ENCODE assay signal across 8 mouse cellular contexts in genomic region chr11:101700446-101700845, GRCm38 (mm10). TPM values are rescaled to one million over a fixed set of nuclear protein-coding genes. Genes with fewer than 3 reads are reported as not detected.
DNase-seq lines count a peak whose midpoint lies in the region; ATAC-seq and TF ChIP-seq lines count a peak whose summit lies in the region.

No protein-coding gene starts in this region.

- WGBS in heart, embryonic 10.5 days, result 18% methylated on average over 12 of the region's 12 CpGs
- WGBS in limb, embryonic 12.5 days, result 22% methylated on average over 12 of the region's 12 CpGs
- 47% methylated on average over 12 of the region's 12 CpGs for WGBS in hindbrain, embryonic 13.5 days

- H3K4me3 ChIP-seq in testis, adult 2 months (ENCODE audit: control insufficient read depth, low read depth, low read length), result no peak overlapping the region
- H3K4me3 ChIP-seq in heart, embryonic 10.5 days, result no peak overlapping the region
- H3K4me3 ChIP-seq in limb, embryonic 12.5 days (replicated peaks), result no peak overlapping the region
- no peak overlapping the region for H3K4me3 ChIP-seq in hindbrain, embryonic 13.5 days

- H3K9me3 ChIP-seq in heart, embryonic 10.5 days, result no peaks in the 10 kb centered on the region
- H3K9me3 ChIP-seq in limb, embryonic 12.5 days, result peaks cover 5% of the 10 kb centered on the region; the same call in 1 of the 2 replicates
- peaks cover 3% of the 10 kb centered on the region; the same call in 1 of the 2 replicates for H3K9me3 ChIP-seq in hindbrain, embryonic 13.5 days

- no peak overlapping the region for H3K4me2 ChIP-seq in limb, embryonic 12.5 days
- H3K4me2 ChIP-seq in hindbrain, embryonic 13.5 days, result no peak overlapping the region

- ATAC-seq in limb, embryonic 12.5 days (ENCODE audit: insufficient number of reproducible peaks, insufficient read depth, low FRiP score, low TSS enrichment, low read depth), result no peak
- no peak for ATAC-seq in hindbrain, embryonic 13.5 days (ENCODE audit: low FRiP score)

- no peak overlapping the region for H3K9ac ChIP-seq in limb, embryonic 12.5 days (replicated peaks)
- no peak overlapping the region for H3K9ac ChIP-seq in hindbrain, embryonic 13.5 days

- peak; percentile 23 for DNase-seq in embryo, embryonic 10.5 days (ENCODE audit: low spot score)
- no peak for DNase-seq in embryo, embryonic 10 days (ENCODE audit: low spot score)
- DNase-seq in testis, postnatal 10 days (ENCODE audit: low spot score), result no peak
- no peak for DNase-seq in heart, embryonic 10.5 days (ENCODE audit: low spot score)
- no peak for DNase-seq in thymus, postnatal 25 days

- TF ChIP-seq CTCF in testis, adult 2 months (IDR thresholded peaks at IDR 0.05; ENCODE audit: control insufficient read depth, insufficient read depth, insufficient replicate concordance, low read depth, low read length), result no peak

- TF ChIP-seq POLR2A in testis, adult 2 months (IDR thresholded peaks at IDR 0.05; ENCODE audit: control insufficient read depth, low read depth, low read length), result no peak

- no peaks in the 10 kb centered on the region for H3K27me3 ChIP-seq in testis, adult 2 months (ENCODE audit: control insufficient read depth, insufficient read depth, low read length)
- no peaks in the 10 kb centered on the region for H3K27me3 ChIP-seq in heart, embryonic 10.5 days (ENCODE audit: insufficient read depth, poor library complexity, severe bottlenecking)
- no peaks in the 10 kb centered on the region for H3K27me3 ChIP-seq in limb, embryonic 12.5 days
- H3K27me3 ChIP-seq in hindbrain, embryonic 13.5 days, result no peaks in the 10 kb centered on the region

- H3K36me3 ChIP-seq in testis, adult 2 months (ENCODE audit: control insufficient read depth, insufficient read depth, low read length), result no peaks in the 10 kb centered on the region
- no peaks in the 10 kb centered on the region for H3K36me3 ChIP-seq in heart, embryonic 10.5 days
- no peaks in the 10 kb centered on the region for H3K36me3 ChIP-seq in limb, embryonic 12.5 days
- no peaks in the 10 kb centered on the region for H3K36me3 ChIP-seq in hindbrain, embryonic 13.5 days

- peaks cover 6% of the 10 kb centered on the region; the same call in 1 of the 2 replicates for H3K4me1 ChIP-seq in testis, adult 2 months (ENCODE audit: control insufficient read depth, insufficient read depth, low read length)
- H3K4me1 ChIP-seq in heart, embryonic 10.5 days, result peaks cover 34% of the 10 kb centered on the region
- H3K4me1 ChIP-seq in limb, embryonic 12.5 days (replicated peaks), result peaks cover 30% of the 10 kb centered on the region
- peaks cover 39% of the 10 kb centered on the region for H3K4me1 ChIP-seq in hindbrain, embryonic 13.5 days (replicated peaks)

- peak overlapping the region; percentile 59 for H3K27ac ChIP-seq in testis, adult 2 months (ENCODE audit: control insufficient read depth, insufficient read depth, low read depth, low read length)
- peak overlapping the region; percentile 47; the same call in 1 of the 2 replicates for H3K27ac ChIP-seq in heart, embryonic 10.5 days
- H3K27ac ChIP-seq in limb, embryonic 12.5 days, result 0 out of 2 replicates have a peak overlapping the region, but pooled peaks have one; percentile 31
- H3K27ac ChIP-seq in hindbrain, embryonic 13.5 days, result no peak overlapping the region

RNA-seq across cellular contexts. Expression of gene Dhx8, which starts 32.3 kb away (rescaled TPM):
- polyA plus RNA-seq in testis, adult 2 months (2012; rRNA removed), result 21.0 and 21.3 TPM in 2 replicates
- 28.7 and 33.0 TPM in 2 replicates for polyA plus RNA-seq in heart, embryonic 10.5 days (2016; fragmentation: Nextera tagmentation; extraction: Ambion mirVana)
- 53.8 and 53.9 TPM in 2 replicates for polyA plus RNA-seq in limb, embryonic 12.5 days (2016; fragmentation: Nextera tagmentation; extraction: Ambion mirVana)
- polyA plus RNA-seq in hindbrain, embryonic 13.5 days (2015; fragmentation: Nextera tagmentation; extraction: Ambion mirVana), result 35.1 and 39.7 TPM in 2 replicates

RNA-seq across cellular contexts. Expression of gene Arl4d, which starts 35.1 kb away (rescaled TPM):
- polyA plus RNA-seq in testis, adult 2 months (2012; rRNA removed), result 10.2 and 12.3 TPM in 2 replicates
- polyA plus RNA-seq in heart, embryonic 10.5 days (2016; fragmentation: Nextera tagmentation; extraction: Ambion mirVana), result 10.3 and 10.9 TPM in 2 replicates
- polyA plus RNA-seq in limb, embryonic 12.5 days (2016; fragmentation: Nextera tagmentation; extraction: Ambion mirVana), result 1.7 and 2.5 TPM in 2 replicates
- 8.0 and 10.7 TPM in 2 replicates for polyA plus RNA-seq in hindbrain, embryonic 13.5 days (2015; fragmentation: Nextera tagmentation; extraction: Ambion mirVana)
